In the genomic region with DNA sequence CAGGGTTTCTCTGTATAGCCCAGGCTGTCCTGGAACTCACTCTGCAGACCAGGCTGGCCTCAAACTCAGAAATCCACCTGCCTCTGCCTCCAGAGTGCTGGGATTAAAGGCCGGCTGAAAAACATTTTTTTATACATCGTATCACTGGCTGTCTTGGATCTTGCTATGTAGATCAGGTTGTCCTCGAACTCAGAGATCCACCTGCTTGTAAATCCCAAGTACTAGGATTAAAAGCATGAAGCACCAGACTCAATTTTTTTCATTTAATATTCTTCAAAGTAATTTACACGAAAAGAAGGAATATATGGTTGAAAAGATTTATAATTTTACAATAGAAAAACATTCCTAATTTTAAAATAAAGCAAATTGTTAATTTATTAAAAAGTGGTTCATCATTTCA, we compare ENCODE assay signal across 8 mouse cellular contexts. TPM values are rescaled to one million over a fixed set of nuclear protein-coding genes. Genes with fewer than 3 reads are reported as not detected.
DNase-seq lines count a peak whose midpoint lies in the region; ATAC-seq and TF ChIP-seq lines count a peak whose summit lies in the region.

No protein-coding gene starts in this region.

- H3K4me2 ChIP-seq in liver, embryonic 11.5 days = peak overlapping the region; percentile 63
- H3K4me2 ChIP-seq in forebrain, embryonic 13.5 days = peak overlapping the region; percentile 88
- H3K4me2 ChIP-seq in intestine, postnatal 0 days (replicated peaks; ENCODE audit: low read depth) = peak overlapping the region; percentile 93
- peak overlapping the region; percentile 56 for H3K4me2 ChIP-seq in midbrain, embryonic 16.5 days (ENCODE audit: low read length)

- H3K9ac ChIP-seq in liver, embryonic 11.5 days (ENCODE audit: low read depth, low read length) = no peak overlapping the region
- H3K9ac ChIP-seq in forebrain, embryonic 13.5 days = no peak overlapping the region
- H3K9ac ChIP-seq in intestine, postnatal 0 days (ENCODE audit: low read depth, low read length) = 0 out of 2 replicates have a peak overlapping the region, but pooled peaks have one; percentile 2
- H3K9ac ChIP-seq in midbrain, embryonic 16.5 days (ENCODE audit: low read depth, low read length) = no peak overlapping the region

- peaks cover 6% of the 10 kb centered on the region for H3K36me3 ChIP-seq in liver, embryonic 11.5 days (ENCODE audit: control insufficient read depth, insufficient read depth, low read length)
- H3K36me3 ChIP-seq in forebrain, embryonic 13.5 days (ENCODE audit: poor library complexity, severe bottlenecking) = peaks cover 13% of the 10 kb centered on the region
- H3K36me3 ChIP-seq in intestine, postnatal 0 days (ENCODE audit: control insufficient read depth, insufficient read depth) = 0 out of 2 replicates have a peak, but pooled peaks cover 6% of the 10 kb centered on the region
- no peaks in the 10 kb centered on the region for H3K36me3 ChIP-seq in midbrain, embryonic 16.5 days (ENCODE audit: control insufficient read depth, insufficient read depth, low read length)

- 71% methylated on average over 4 of the region's 4 CpGs for WGBS in liver, embryonic 11.5 days
- WGBS in forebrain, embryonic 13.5 days = 85% methylated on average over 4 of the region's 4 CpGs
- WGBS in intestine, postnatal 0 days = 74% methylated on average over 4 of the region's 4 CpGs
- WGBS in midbrain, embryonic 16.5 days = 79% methylated on average over 4 of the region's 4 CpGs

- DNase-seq in liver, embryonic 11.5 days (ENCODE audit: low spot score) = no peak
- DNase-seq in liver = no peak
- DNase-seq in frontal cortex, postnatal 36 days (ENCODE audit: low spot score in 2 of 2) = no peak
- DNase-seq in kidney, adult 11 months = no peak

- no peak for ATAC-seq in liver, embryonic 11.5 days (replicated peaks; ENCODE audit: low FRiP score)
- no peak for ATAC-seq in forebrain, embryonic 13.5 days
- ATAC-seq in intestine, postnatal 0 days = no peak
- ATAC-seq in midbrain, embryonic 16.5 days = no peak
- no peak for ATAC-seq in monocyte, adult 5-6 weeks (replicated peaks; ENCODE audit: insufficient number of reproducible peaks, low FRiP score, low TSS enrichment, poor library complexity, severe bottlenecking)

- H3K4me3 ChIP-seq in liver, embryonic 11.5 days (ENCODE audit: low read depth, low read length) = peak overlapping the region; percentile 72
- H3K4me3 ChIP-seq in forebrain, embryonic 13.5 days = peak overlapping the region; percentile 79
- H3K4me3 ChIP-seq in intestine, postnatal 0 days (ENCODE audit: low read depth, low read length) = no peak overlapping the region; the same call in 1 of the 2 replicates
- no peak overlapping the region; the same call in 1 of the 2 replicates for H3K4me3 ChIP-seq in midbrain, embryonic 16.5 days (ENCODE audit: low read depth, low read length)

- no peaks in the 10 kb centered on the region for H3K9me3 ChIP-seq in liver, embryonic 11.5 days (ENCODE audit: control insufficient read depth, low read length)
- H3K9me3 ChIP-seq in forebrain, embryonic 13.5 days (replicated peaks) = no peaks in the 10 kb centered on the region
- no peaks in the 10 kb centered on the region for H3K9me3 ChIP-seq in intestine, postnatal 0 days (ENCODE audit: control insufficient read depth)
- no peaks in the 10 kb centered on the region for H3K9me3 ChIP-seq in midbrain, embryonic 16.5 days (replicated peaks; ENCODE audit: control insufficient read depth, low read length, poor library complexity, severe bottlenecking)

- no peaks in the 10 kb centered on the region for H3K27me3 ChIP-seq in liver, embryonic 11.5 days (replicated peaks; ENCODE audit: control insufficient read depth, insufficient read depth, low read length)
- H3K27me3 ChIP-seq in forebrain, embryonic 13.5 days = no peaks in the 10 kb centered on the region
- H3K27me3 ChIP-seq in intestine, postnatal 0 days (replicated peaks; ENCODE audit: control insufficient read depth, insufficient read depth, low read length) = no peaks in the 10 kb centered on the region
- H3K27me3 ChIP-seq in midbrain, embryonic 16.5 days (ENCODE audit: control insufficient read depth, insufficient read depth, low read depth, low read length) = no peaks in the 10 kb centered on the region

- TF ChIP-seq CTCF in intestine, postnatal 0 days (IDR thresholded peaks at IDR 0.05; ENCODE audit: low read depth) = no peak

- H3K27ac ChIP-seq in liver, embryonic 11.5 days (ENCODE audit: low read depth, low read length) = peak overlapping the region; percentile 70; the same call in 1 of the 2 replicates
- H3K27ac ChIP-seq in forebrain, embryonic 13.5 days = no peak overlapping the region
- no peak overlapping the region for H3K27ac ChIP-seq in intestine, postnatal 0 days (ENCODE audit: low read depth, low read length)
- H3K27ac ChIP-seq in midbrain, embryonic 16.5 days (ENCODE audit: low read length) = no peak overlapping the region

- H3K4me1 ChIP-seq in liver, embryonic 11.5 days (replicated peaks; ENCODE audit: control insufficient read depth, insufficient read depth, low read length) = peaks cover 25% of the 10 kb centered on the region
- peaks cover 43% of the 10 kb centered on the region for H3K4me1 ChIP-seq in forebrain, embryonic 13.5 days
- peaks cover 11% of the 10 kb centered on the region; the same call in 1 of the 2 replicates for H3K4me1 ChIP-seq in intestine, postnatal 0 days (replicated peaks; ENCODE audit: control insufficient read depth, insufficient read depth, low read length)
- H3K4me1 ChIP-seq in midbrain, embryonic 16.5 days (ENCODE audit: control insufficient read depth, insufficient read depth, low read length) = peaks cover 18% of the 10 kb centered on the region

RNA-seq across cellular contexts. Expression of a gene that starts 0.9 kb away (rescaled TPM):
- polyA plus RNA-seq in liver, embryonic 11.5 days (2014; fragmentation: Nextera tagmentation; extraction: Ambion mirVana) = 32.0 and 32.6 TPM in 2 replicates
- polyA plus RNA-seq in forebrain, embryonic 13.5 days (2015; fragmentation: Nextera tagmentation; extraction: Ambion mirVana) = 22.0 and 26.7 TPM in 2 replicates
- 4.8 and 5.2 TPM in 2 replicates for polyA plus RNA-seq in intestine, postnatal 0 days (2015; fragmentation: Nextera tagmentation; extraction: Ambion mirVana)
- 3.6 and 5.0 TPM in 2 replicates for polyA plus RNA-seq in midbrain, embryonic 16.5 days (2015; fragmentation: Nextera tagmentation; extraction: Ambion mirVana)
- total RNA-seq in monocyte, adult 5-6 weeks (2017) = 0.64 to 4.6 TPM (median 2.1 TPM) in 3 replicates

RNA-seq across cellular contexts. Expression of a gene that starts 2.9 kb away (rescaled TPM):
- 96.4 and 99.1 TPM in 2 replicates for polyA plus RNA-seq in liver, embryonic 11.5 days (2014; fragmentation: Nextera tagmentation; extraction: Ambion mirVana)
- polyA plus RNA-seq in forebrain, embryonic 13.5 days (2015; fragmentation: Nextera tagmentation; extraction: Ambion mirVana) = 116 and 127 TPM in 2 replicates
- 92.3 and 97.0 TPM in 2 replicates for polyA plus RNA-seq in intestine, postnatal 0 days (2015; fragmentation: Nextera tagmentation; extraction: Ambion mirVana)
- polyA plus RNA-seq in midbrain, embryonic 16.5 days (2015; fragmentation: Nextera tagmentation; extraction: Ambion mirVana) = 102 and 108 TPM in 2 replicates
- 22.4 to 35.7 TPM (median 23.4 TPM) in 3 replicates for total RNA-seq in monocyte, adult 5-6 weeks (2017)

RNA-seq across cellular contexts. Expression of a gene that starts 33.8 kb away (rescaled TPM):
- polyA plus RNA-seq in liver, embryonic 11.5 days (2014; fragmentation: Nextera tagmentation; extraction: Ambion mirVana) = 42.5 and 47.9 TPM in 2 replicates
- 168 TPM in 2 replicates for polyA plus RNA-seq in forebrain, embryonic 13.5 days (2015; fragmentation: Nextera tagmentation; extraction: Ambion mirVana)
- polyA plus RNA-seq in intestine, postnatal 0 days (2015; fragmentation: Nextera tagmentation; extraction: Ambion mirVana) = 41.4 and 43.0 TPM in 2 replicates
- polyA plus RNA-seq in midbrain, embryonic 16.5 days (2015; fragmentation: Nextera tagmentation; extraction: Ambion mirVana) = 115 and 117 TPM in 2 replicates
- total RNA-seq in monocyte, adult 5-6 weeks (2017) = 31.5 to 106 TPM (median 82.0 TPM) in 3 replicates

RNA-seq across cellular contexts. Expression of a gene that starts 34.0 kb away (rescaled TPM):
- 3.4 and 3.5 TPM in 2 replicates for polyA plus RNA-seq in liver, embryonic 11.5 days (2014; fragmentation: Nextera tagmentation; extraction: Ambion mirVana)
- 3.9 and 4.8 TPM in 2 replicates for polyA plus RNA-seq in forebrain, embryonic 13.5 days (2015; fragmentation: Nextera tagmentation; extraction: Ambion mirVana)
- polyA plus RNA-seq in intestine, postnatal 0 days (2015; fragmentation: Nextera tagmentation; extraction: Ambion mirVana) = 82.8 and 84.5 TPM in 2 replicates
- polyA plus RNA-seq in midbrain, embryonic 16.5 days (2015; fragmentation: Nextera tagmentation; extraction: Ambion mirVana) = 6.4 and 7.6 TPM in 2 replicates
- total RNA-seq in monocyte, adult 5-6 weeks (2017) = 0.29 to 1.1 TPM in 2 of 3 replicates, not detected in the other

RNA-seq across cellular contexts. Expression of a gene that starts 35.5 kb away (rescaled TPM):
- 23.1 and 25.7 TPM in 2 replicates for polyA plus RNA-seq in liver, embryonic 11.5 days (2014; fragmentation: Nextera tagmentation; extraction: Ambion mirVana)
- polyA plus RNA-seq in forebrain, embryonic 13.5 days (2015; fragmentation: Nextera tagmentation; extraction: Ambion mirVana) = 68.7 and 68.8 TPM in 2 replicates
- 42.5 and 47.7 TPM in 2 replicates for polyA plus RNA-seq in intestine, postnatal 0 days (2015; fragmentation: Nextera tagmentation; extraction: Ambion mirVana)
- 84.0 and 88.5 TPM in 2 replicates for polyA plus RNA-seq in midbrain, embryonic 16.5 days (2015; fragmentation: Nextera tagmentation; extraction: Ambion mirVana)
- total RNA-seq in monocyte, adult 5-6 weeks (2017) = 38.0 to 40.4 TPM (median 38.5 TPM) in 3 replicates

Comparison
In these comparisons a context has a peak if more than half of its experiments do, and no peak if none do; other contexts are left out.
1. H3K4me3 ChIP-seq: peak in liver, embryonic 11.5 days (single experiment) and forebrain, embryonic 13.5 days (single experiment); none in intestine, postnatal 0 days (single experiment) and midbrain, embryonic 16.5 days (single experiment).
2. Peak in every context shown above with its lines, with median percentiles within 50 percentile points of each other: H3K4me2 ChIP-seq.